ENCODE assay signal across 12 mouse cellular contexts in genomic region chr4:142826250-142826893, GRCm38 (mm10).
A peak's percentile ranks its signal among the peaks of the same experiment; 100 is the strongest.
DNase-seq lines count a peak whose midpoint lies in the region; ATAC-seq lines count a peak whose summit lies in the region.
"Had no signal": no experiment of that assay in that cellular context is flagged by ENCODE, and none has a peak within 500 bp of the region (broad histone marks: within the 10 kb centered on the region; RNA-seq: fewer than 3 reads in every experiment).

No protein-coding gene starts in this region.

- no peaks in the 10 kb centered on the region for H3K27me3 ChIP-seq in midbrain, embryonic 13.5 days
- no peaks in the 10 kb centered on the region for H3K27me3 ChIP-seq in heart, embryonic 11.5 days (ENCODE audit: control insufficient read depth, insufficient read depth, low read length)
- H3K27me3 ChIP-seq: liver, embryonic 12.5 days had no signal

- H3K9me3 ChIP-seq in midbrain, embryonic 13.5 days, result no peaks in the 10 kb centered on the region
- no peaks in the 10 kb centered on the region for H3K9me3 ChIP-seq in heart, embryonic 11.5 days (replicated peaks; ENCODE audit: control insufficient read depth, low read length)

- H3K36me3 ChIP-seq in midbrain, embryonic 13.5 days, result no peaks in the 10 kb centered on the region
- no peaks in the 10 kb centered on the region for H3K36me3 ChIP-seq in heart, embryonic 11.5 days (ENCODE audit: control insufficient read depth, insufficient read depth, low read length)
- H3K36me3 ChIP-seq: liver, embryonic 12.5 days had no signal

- peak overlapping the region; percentile 79 for H3K27ac ChIP-seq in midbrain, embryonic 13.5 days
- no peak overlapping the region for H3K27ac ChIP-seq in heart, embryonic 11.5 days (ENCODE audit: low read depth, low read length)
- H3K27ac ChIP-seq: liver, embryonic 12.5 days had no signal

- peak overlapping the region; percentile 47 for H3K4me2 ChIP-seq in midbrain, embryonic 13.5 days (replicated peaks)
- H3K4me2 ChIP-seq in heart, embryonic 11.5 days, result no peak overlapping the region
- H3K4me2 ChIP-seq: liver, embryonic 12.5 days had no signal

- H3K4me1 ChIP-seq in midbrain, embryonic 13.5 days (replicated peaks), result peaks cover 42% of the 10 kb centered on the region
- no peaks in the 10 kb centered on the region for H3K4me1 ChIP-seq in heart, embryonic 11.5 days (ENCODE audit: control insufficient read depth, insufficient read depth, low read length)
- H3K4me1 ChIP-seq: liver, embryonic 12.5 days had no signal

- peak; percentile 93 for ATAC-seq in midbrain, embryonic 13.5 days
- ATAC-seq in heart, embryonic 11.5 days (replicated peaks; ENCODE audit: insufficient number of reproducible peaks, low FRiP score, low TSS enrichment), result no peak
- ATAC-seq: intestine, embryonic 16.5 days; liver, embryonic 12.5 days had no signal

- H3K4me3 ChIP-seq in midbrain, embryonic 13.5 days (replicated peaks), result peak overlapping the region; percentile 14
- no peak overlapping the region for H3K4me3 ChIP-seq in heart, embryonic 11.5 days (ENCODE audit: low read depth, low read length)
- H3K4me3 ChIP-seq: liver, embryonic 12.5 days had no signal

- 14% methylated on average over 13 of the region's 13 CpGs for WGBS in midbrain, embryonic 13.5 days
- WGBS in heart, embryonic 11.5 days (ENCODE audit: insufficient replicate concordance), result 70% methylated on average over 13 of the region's 13 CpGs

- DNase-seq in frontal cortex, postnatal 10 days (ENCODE audit: low spot score in 2 of 2), result peak; percentile 13 to 23
- DNase-seq in frontal cortex, postnatal 25 days (ENCODE audit: low spot score in 2 of 2), result no peak
- DNase-seq in embryo, embryonic 11 days, result peak; percentile 56
- DNase-seq in forelimb bud, embryonic 11.5 days (ENCODE audit: low read depth, low spot score), result peak; percentile 50
- DNase-seq in heart, adult 18-20 months, result no peak
- DNase-seq in layer of hippocampus, adult 9-11 months, result no peak
- DNase-seq: cerebellum, adult 18-20 months; thymus, adult 18-20 months had no signal

- no peak overlapping the region for H3K9ac ChIP-seq in midbrain, embryonic 13.5 days (replicated peaks)
- H3K9ac ChIP-seq in heart, embryonic 11.5 days (ENCODE audit: low read depth, low read length), result no peak overlapping the region
- H3K9ac ChIP-seq: liver, embryonic 12.5 days had no signal

Comparison
In these comparisons a context has a peak if more than half of its experiments do, and no peak if none do; other contexts are left out.
1. DNase-seq: peak in frontal cortex, postnatal 10 days (2 of 2), embryo, embryonic 11 days (single experiment) and forelimb bud, embryonic 11.5 days (single experiment); none in frontal cortex, postnatal 25 days (0 of 2), heart, adult 18-20 months (0 of 2) and layer of hippocampus, adult 9-11 months (single experiment).